Mouse (Mus musculus) embryonic fibroblast, embryonic 13.5 days (primary cell): Measurements from ENCODE around the gene Stard8.

Source experiments
- CTCF ChIP-seq: IDR thresholded peaks from 2 replicates; pipeline ENCODE4 v1.5.1; 2011; ENCODE audit warnings: mild to moderate bottlenecking, control low read depth, low read length, moderate library complexity, borderline replicate concordance; ENCODE audit not compliant: insufficient read depth
- POLR2A ChIP-seq: IDR thresholded peaks from 2 replicates; pipeline ENCODE4 v1.6.1; 2011; ENCODE audit warnings: low read depth, mild to moderate bottlenecking, control low read depth, low read length, moderate library complexity

DNA sequence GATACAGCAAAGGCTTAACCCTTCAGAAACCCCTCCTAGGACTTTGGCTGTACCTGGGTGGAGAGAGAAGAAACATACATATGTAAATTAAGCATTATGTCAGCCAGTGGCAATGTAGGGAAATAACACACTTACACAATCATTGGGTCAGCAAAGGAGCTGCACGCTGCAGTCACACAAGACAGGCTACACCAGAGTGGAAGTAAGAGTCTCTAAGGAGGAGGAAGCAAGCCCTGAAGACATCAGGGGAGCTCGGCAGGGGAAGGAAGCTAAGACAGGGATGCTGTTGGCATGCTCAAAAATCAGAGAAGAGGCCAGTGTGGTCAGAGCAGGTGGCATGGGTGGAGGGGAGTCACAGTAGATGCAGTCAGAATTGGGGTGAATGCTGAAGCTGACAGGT lies 89.7 kb downstream of the Stard8 start:
- TF ChIP-seq POLR2A (no peak), CTCF (no peak)
